Mouse (Mus musculus) forebrain, postnatal 0 days (tissue): ENCODE measurements at regions not wholly inside any gene's neighbourhood (a gene's known extent, or its start where the extent isn't known, plus 50 kb on each side); places are given as distances from the start of the nearest gene placed in this dataset.
A peak's percentile ranks its signal among the peaks of the same experiment; 100 is the strongest.

Experiments
- ATAC-seq: fragments of 200-750 bp; cut with Nextera tagmentation; 2 replicates; pipeline ENCODE4 v1.8.0; 2017; ENCODE audit warnings: mild to moderate bottlenecking, moderate library complexity
- DNase-seq: peaks from one replicate; pipeline ENCODE4 v3.0.0-alpha.2; 2015
- H3K27ac ChIP-seq: fragments of 300-500 bp; sonication (generic); 2 replicates; pipeline ENCODE4 v1.5.1; 2014; ENCODE audit warnings: low read depth, mild to moderate bottlenecking, antibody characterized with exemption, low read length, moderate library complexity, mixed read lengths
- H3K27me3 ChIP-seq: fragments of 300-500 bp; sonication (generic); 2 replicates; pipeline ENCODE4 v1.6.1; 2014; ENCODE audit warnings: mild to moderate bottlenecking, low read length, mixed read lengths; ENCODE audit not compliant: insufficient read depth
- H3K36me3 ChIP-seq: fragments of 300-500 bp; sonication (generic); 2 replicates; pipeline ENCODE4 v1.6.1; 2014; ENCODE audit warnings: mild to moderate bottlenecking, moderate library complexity; ENCODE audit not compliant: insufficient read depth
- H3K4me1 ChIP-seq: fragments of 300-500 bp; sonication (generic); 2 replicates; pipeline ENCODE4 v1.6.1; 2014; ENCODE audit warnings: antibody characterized with exemption; ENCODE audit not compliant: insufficient read depth
- H3K4me2 ChIP-seq: fragments of 300-500 bp; sonication (generic); 2 replicates; pipeline ENCODE4 v1.6.1; 2014; ENCODE audit warnings: low read depth, mild to moderate bottlenecking, moderate library complexity
- H3K4me3 ChIP-seq: fragments of 300-500 bp; sonication (generic); 2 replicates; pipeline ENCODE4 v1.5.1; 2014; ENCODE audit warnings: low read depth, low read length, mixed read lengths
- H3K9ac ChIP-seq: fragments of 300-500 bp; sonication (generic); 2 replicates; pipeline ENCODE4 v1.6.1; 2014; ENCODE audit warnings: mild to moderate bottlenecking
- H3K9me3 ChIP-seq: fragments of 300-500 bp; sonication (generic); 2 replicates; pipeline ENCODE4 v1.6.1; 2016; ENCODE audit warnings: low read length
- CTCF ChIP-seq: sonication (generic); IDR thresholded peaks from 2 replicates; pipeline ENCODE4 v1.5.1; 2016; ENCODE audit warnings: antibody characterized with exemption, control low read depth, low read depth
- WGBS: fragments of 180-500 bp; shearing (Covaris S2); extraction: QIAGEN DNeasy Blood & Tissue Kit; methylation state at CpG from one replicate; pipeline ENCODE4 v1.1.7; 2014; 5-methylcytosine and 5-hydroxymethylcytosine counted together

GRCm38 (mm10) chr15:25130096-25130495, 283.5 kb downstream of the Basp1 start:
- H3K4me3 ChIP-seq: no peak overlapping the region
- TF ChIP-seq CTCF: no peak
- no peak overlapping the region for H3K4me2 ChIP-seq
- no peaks in the 10 kb centered on the region for H3K9me3 ChIP-seq
- H3K9ac ChIP-seq: no peak overlapping the region
- H3K4me1 ChIP-seq: no peaks in the 10 kb centered on the region
- H3K36me3 ChIP-seq: no peaks in the 10 kb centered on the region
- no peaks in the 10 kb centered on the region for H3K27me3 ChIP-seq
- WGBS: 65% methylated on average over 6 of the region's 6 CpGs
- DNase-seq (no peak), ATAC-seq (no peak)
- no peak overlapping the region for H3K27ac ChIP-seq

GRCm38 (mm10) chr15:25129572-25129971, 284.0 kb downstream of the Basp1 start:
- H3K9me3 ChIP-seq: no peaks in the 10 kb centered on the region
- ATAC-seq (peak; percentile 79), DNase-seq (peak; percentile 15)
- H3K27ac ChIP-seq: no peak overlapping the region
- H3K4me1 ChIP-seq: no peaks in the 10 kb centered on the region
- H3K36me3 ChIP-seq: no peaks in the 10 kb centered on the region
- 61% methylated on average over 5 of the region's 5 CpGs for WGBS
- H3K27me3 ChIP-seq: no peaks in the 10 kb centered on the region
- H3K4me2 ChIP-seq: no peak overlapping the region
- H3K4me3 ChIP-seq: no peak overlapping the region
- TF ChIP-seq CTCF: no peak
- no peak overlapping the region for H3K9ac ChIP-seq

- ATAC-seq (peak; percentile 36), DNase-seq (no peak)
- H3K4me1 ChIP-seq: no peaks in the 10 kb centered on the region
- H3K9me3 ChIP-seq: no peaks in the 10 kb centered on the region
- H3K36me3 ChIP-seq: no peaks in the 10 kb centered on the region
- no peaks in the 10 kb centered on the region for H3K27me3 ChIP-seq
- H3K9ac ChIP-seq: no peak overlapping the region
- TF ChIP-seq CTCF: no peak
- 45% methylated on average over 4 of the region's 4 CpGs for WGBS
- H3K27ac ChIP-seq: no peak overlapping the region
- no peak overlapping the region for H3K4me2 ChIP-seq
- H3K4me3 ChIP-seq: no peak overlapping the region
Measured at GRCm38 (mm10) chr15:25120441-25120840, 293.1 kb downstream of the Basp1 start.

- 40% methylated on average over 3 of the region's 3 CpGs for WGBS
- ATAC-seq: no peak
- DNase-seq: no peak
- H3K9me3 ChIP-seq: no peaks in the 10 kb centered on the region
- TF ChIP-seq CTCF: no peak
- no peak overlapping the region for H3K9ac ChIP-seq
- no peak overlapping the region for H3K4me2 ChIP-seq
- H3K4me3 ChIP-seq: no peak overlapping the region
- no peaks in the 10 kb centered on the region for H3K27me3 ChIP-seq
- H3K4me1 ChIP-seq: no peaks in the 10 kb centered on the region
- H3K27ac ChIP-seq: no peak overlapping the region
- no peaks in the 10 kb centered on the region for H3K36me3 ChIP-seq
Measured at GRCm38 (mm10) chr15:25117980-25118379, 295.6 kb downstream of the Basp1 start.

GRCm38 (mm10) chr15:25102727-25103126, 310.8 kb downstream of the Basp1 start:
- H3K4me1 ChIP-seq: no peaks in the 10 kb centered on the region
- WGBS: 94% methylated on average over 5 of the region's 5 CpGs
- ATAC-seq: no peak
- no peak overlapping the region for H3K4me2 ChIP-seq
- no peak for DNase-seq
- no peak overlapping the region for H3K9ac ChIP-seq
- H3K9me3 ChIP-seq: no peaks in the 10 kb centered on the region
- no peaks in the 10 kb centered on the region for H3K27me3 ChIP-seq
- no peak for TF ChIP-seq CTCF
- H3K36me3 ChIP-seq: no peaks in the 10 kb centered on the region
- no peak overlapping the region for H3K4me3 ChIP-seq
- no peak overlapping the region for H3K27ac ChIP-seq

GRCm38 (mm10) chr15:25093758-25094157, 319.8 kb downstream of the Basp1 start:
- H3K4me2 ChIP-seq: no peak overlapping the region
- H3K36me3 ChIP-seq: no peaks in the 10 kb centered on the region
- H3K4me3 ChIP-seq: no peak overlapping the region
- no peak for ATAC-seq
- 35% methylated on average over 6 of the region's 6 CpGs for WGBS
- TF ChIP-seq CTCF: no peak
- H3K9me3 ChIP-seq: no peaks in the 10 kb centered on the region
- no peaks in the 10 kb centered on the region for H3K27me3 ChIP-seq
- H3K9ac ChIP-seq: no peak overlapping the region
- no peak for DNase-seq
- H3K27ac ChIP-seq: no peak overlapping the region
- H3K4me1 ChIP-seq: no peaks in the 10 kb centered on the region

GRCm38 (mm10) chr15:25069701-25070100, 343.9 kb downstream of the Basp1 start:
- Histone ChIP-seq H3K9ac (no peak overlapping the region), H3K9me3 (no peaks in the 10 kb centered on the region), H3K36me3 (no peaks in the 10 kb centered on the region), H3K4me3 (no peak overlapping the region), H3K27ac (no peak overlapping the region), H3K27me3 (no peaks in the 10 kb centered on the region), H3K4me2 (no peak overlapping the region), H3K4me1 (no peaks in the 10 kb centered on the region)
- no peak for DNase-seq
- WGBS: 98% methylated on average over 1 of the region's 1 CpGs
- no peak for ATAC-seq
- no peak for TF ChIP-seq CTCF

GRCm38 (mm10) chr15:25059347-25059746, 354.2 kb downstream of the Basp1 start:
- TF ChIP-seq CTCF: no peak
- Histone ChIP-seq H3K9ac (no peak overlapping the region), H3K27ac (no peak overlapping the region), H3K4me3 (no peak overlapping the region), H3K36me3 (no peaks in the 10 kb centered on the region), H3K9me3 (no peaks in the 10 kb centered on the region), H3K4me2 (no peak overlapping the region), H3K4me1 (no peaks in the 10 kb centered on the region), H3K27me3 (no peaks in the 10 kb centered on the region)
- ATAC-seq: no peak
- no peak for DNase-seq
